Mouse (Mus musculus) adrenal gland, postnatal 10 days (tissue): ENCODE measurements around the gene Kmt2c. TPM values are rescaled to one million over a fixed set of nuclear protein-coding genes. Genes with fewer than 3 reads are reported as not detected.
"Not testable (repeated sequence)": the region's sequence is repeated elsewhere in the genome, so short reads cannot be mapped to it uniquely, and the experiment has no call there.

ENCODE experiments used
- DNase-seq: peaks from one replicate; pipeline ENCODE4 v3.0.0; 2021; ENCODE audit warnings: mixed read lengths
- total RNA-seq, 2 experiments: library from RNA; stranded (reverse); gene quantifications; 2 replicates each; pipeline ENCODE4 v1.2.3; 2021

Kmt2c gene
- total RNA-seq, 2 experiments from 2014 or later, result 40.3 to 58.9 TPM

GRCm38 (mm10) chr5:25515767-25516166 is 17.2 kb upstream of the Kmt2c start, which contains the start of gene Cct8l1:
Gene Cct8l1 (plus strand): TSS chr5:25516067.
- DNase-seq, result no peak

GRCm38 (mm10) chr5:25506041-25506440 is 7.5 kb upstream of the Kmt2c start:
- no peak for DNase-seq

DNA sequence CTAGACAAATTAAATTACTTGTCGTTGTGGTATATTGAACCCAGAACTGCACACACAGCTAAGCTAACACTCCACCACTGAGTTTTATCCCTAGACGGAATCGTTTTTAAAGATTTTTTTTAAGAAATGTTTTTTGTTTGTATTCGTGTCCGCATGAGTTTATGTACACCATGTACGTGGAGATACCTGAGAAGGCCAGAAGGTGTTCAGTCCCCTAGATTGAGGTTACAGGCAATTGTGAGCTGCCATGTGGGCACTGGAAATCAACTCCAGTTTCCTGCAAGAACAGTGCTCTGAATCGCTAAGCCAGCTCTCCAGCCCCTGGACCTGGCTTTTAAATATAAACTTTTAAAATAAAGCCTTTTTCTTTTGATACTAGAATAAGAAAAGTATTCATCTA is 2.1 kb upstream of the Kmt2c start:
- no peak for DNase-seq

- DNase-seq, result peak; percentile 99
Measured at GRCm38 (mm10) chr5:25499423-25500398, 1.1 kb upstream of the Kmt2c start.

DNA sequence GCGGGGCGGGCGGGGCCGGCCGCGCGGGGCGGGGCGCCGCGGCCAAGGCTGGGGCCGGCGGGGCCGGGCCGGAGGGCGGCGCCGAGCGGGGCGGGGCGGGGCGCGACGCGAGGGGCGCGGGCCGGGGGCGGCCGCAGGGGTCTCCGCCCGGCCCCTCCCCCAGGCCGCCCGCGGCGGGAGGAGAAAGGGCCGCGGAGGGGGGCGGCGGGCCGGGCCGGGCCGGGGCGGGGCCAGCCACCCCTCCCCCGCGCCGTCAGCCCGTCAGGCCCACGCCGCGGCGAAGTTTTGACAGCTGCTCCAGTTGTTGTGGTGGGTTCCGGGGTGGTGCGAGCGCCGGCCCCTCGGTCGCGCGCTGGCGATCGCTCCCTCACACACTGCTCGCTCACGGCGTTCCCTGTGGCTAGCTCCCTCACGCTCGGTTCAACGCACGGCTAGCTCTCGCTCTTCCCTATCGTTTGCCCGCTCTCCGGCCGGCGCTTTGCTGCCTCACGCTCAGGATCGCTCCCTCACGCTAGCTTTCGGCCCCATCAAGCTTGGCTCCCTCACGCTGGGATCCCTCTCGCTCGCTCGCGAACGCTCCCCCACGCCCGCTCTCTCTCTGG is 339 bp upstream of the Kmt2c start:
- DNase-seq, result peak; percentile 82

DNA sequence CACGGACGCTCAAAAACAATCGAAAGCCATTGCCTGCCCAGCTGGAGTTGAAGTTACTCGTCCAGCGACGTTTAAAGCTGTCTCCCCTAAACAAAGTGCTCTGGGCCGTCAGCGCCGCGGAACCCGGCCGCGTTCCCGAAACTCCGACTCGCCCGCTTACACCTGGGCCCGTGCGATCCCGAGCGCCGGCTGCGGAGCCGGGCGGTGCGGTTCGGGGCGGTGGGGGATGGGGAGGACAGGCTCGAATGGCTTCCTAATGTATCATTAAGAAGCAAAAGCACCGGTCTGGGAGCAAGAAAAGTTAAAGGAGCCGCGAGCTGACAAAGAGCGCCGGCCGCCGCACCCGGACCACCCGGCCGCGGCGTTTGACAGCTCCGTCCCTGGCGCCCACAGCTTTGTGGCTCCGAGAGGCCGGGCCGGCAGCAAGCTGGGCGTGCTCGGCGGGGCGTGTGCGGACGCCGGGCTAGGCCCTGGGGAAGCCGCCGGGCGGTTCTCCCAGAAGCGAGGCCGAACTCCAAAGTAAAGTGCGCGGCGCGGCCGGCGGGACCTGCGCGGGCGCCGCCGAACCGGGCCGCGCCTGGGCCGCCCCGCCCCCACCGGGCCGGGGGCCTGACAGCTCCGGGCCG is 750 bp downstream of the Kmt2c start:
- DNase-seq, result peak; percentile 73

GRCm38 (mm10) chr5:25497369-25497719 is 1.2 kb downstream of the Kmt2c start:
- DNase-seq, result peak; percentile 30

DNA sequence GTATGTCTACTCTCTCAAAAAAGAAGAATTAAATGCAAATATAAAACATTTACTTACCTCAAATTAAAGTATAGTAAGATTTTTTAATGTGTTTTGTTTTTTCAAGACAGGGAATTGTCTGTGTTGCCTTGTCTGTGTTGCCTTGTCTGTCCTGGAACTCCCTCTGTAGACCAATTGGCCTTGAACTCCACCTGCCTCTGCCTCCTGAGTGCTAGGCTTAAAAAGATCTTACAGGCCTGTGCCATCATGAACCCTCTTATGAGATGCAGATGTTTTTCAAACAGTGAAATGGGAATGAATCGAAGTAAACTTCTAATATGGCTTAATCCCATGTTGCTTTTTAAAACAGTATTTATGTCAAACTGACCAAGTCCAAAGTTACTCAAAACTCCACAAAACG is 1.9 kb downstream of the Kmt2c start:
- DNase-seq, result no peak

GRCm38 (mm10) chr5:25478863-25479262 is 19.7 kb downstream of the Kmt2c start:
- no peak for DNase-seq

DNA sequence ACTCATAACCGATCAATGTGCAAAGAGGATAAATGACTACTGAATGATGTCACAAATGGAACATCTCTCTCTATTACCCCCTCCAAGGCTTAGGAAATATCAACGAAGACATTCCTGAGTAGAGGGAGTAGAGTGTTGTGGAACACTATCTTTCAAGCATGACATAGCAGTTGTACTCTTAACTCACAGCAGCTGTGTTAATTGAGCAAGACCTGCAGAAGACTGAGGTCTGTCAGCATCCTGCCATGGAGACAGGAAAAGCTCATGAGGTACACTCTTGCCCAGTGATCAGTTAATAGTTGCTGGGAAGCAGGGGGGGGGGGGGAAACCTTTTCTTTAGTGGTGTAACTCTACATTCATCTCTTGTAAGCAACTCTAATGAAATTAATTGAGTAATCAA is 22.8 kb downstream of the Kmt2c start:
- no peak for DNase-seq

DNA sequence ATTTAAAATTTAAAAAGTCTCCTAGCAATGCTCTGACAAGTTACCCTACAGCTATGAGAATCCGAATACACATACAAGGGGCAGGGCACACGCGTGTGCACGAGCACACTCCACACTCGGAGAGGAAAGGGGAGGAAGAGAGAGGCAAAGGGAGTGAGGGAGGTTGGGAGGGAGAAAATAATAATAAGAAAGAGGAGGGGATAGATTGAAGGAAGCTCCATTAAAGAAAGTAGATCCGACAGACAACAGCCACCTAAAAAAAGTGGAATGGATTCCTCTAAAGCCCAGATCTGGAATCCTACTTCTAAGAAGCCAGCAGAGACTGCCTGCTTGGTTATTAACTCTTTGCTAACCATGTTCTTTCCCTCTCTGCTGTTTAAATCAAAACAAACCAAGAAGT is 26.5 kb downstream of the Kmt2c start:
- DNase-seq, result no peak

GRCm38 (mm10) chr5:25461956-25462355 is 36.6 kb downstream of the Kmt2c start:
- no peak for DNase-seq

DNA sequence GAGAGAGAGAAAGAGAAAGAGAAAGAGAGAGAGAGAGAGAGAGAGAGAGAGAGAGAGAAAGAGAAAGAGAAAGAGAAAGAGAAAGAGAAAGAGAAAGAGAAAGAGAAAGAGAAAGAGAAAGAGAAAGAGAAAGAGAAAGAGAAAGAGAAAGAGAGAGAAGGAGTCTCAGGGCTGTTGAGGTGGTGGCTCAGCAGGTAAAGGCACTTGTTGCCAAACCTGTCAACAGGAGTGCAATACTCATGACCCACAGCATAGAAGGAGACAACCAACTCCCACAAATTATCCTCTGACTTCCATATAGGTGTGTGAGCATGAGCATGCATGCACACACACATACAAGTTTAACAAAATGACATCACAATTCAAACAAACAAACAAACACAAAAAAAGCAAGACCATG is 43.2 kb downstream of the Kmt2c start:
- not testable (repeated sequence) for DNase-seq

- DNase-seq, result no peak
Measured at GRCm38 (mm10) chr5:25452691-25453090, 45.9 kb downstream of the Kmt2c start.

DNA sequence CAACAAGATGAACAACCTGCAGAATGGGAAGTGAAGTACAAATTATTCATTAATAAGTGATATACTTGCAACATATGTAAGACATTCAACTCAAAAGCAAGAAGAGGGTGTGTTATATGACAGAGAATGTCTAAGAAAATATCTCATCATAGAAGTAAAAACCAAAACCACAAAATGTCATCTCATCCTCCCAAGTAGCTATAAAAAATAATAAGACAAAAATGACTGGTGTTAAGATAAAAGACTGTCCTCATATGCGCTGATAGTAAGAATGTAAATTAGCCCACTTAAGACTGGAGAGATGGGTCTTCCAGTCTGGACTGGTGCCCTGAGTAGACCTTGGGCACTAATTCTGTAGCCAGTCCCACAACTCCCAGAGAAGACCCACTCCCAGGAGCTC is 61.1 kb downstream of the Kmt2c start:
- no peak for DNase-seq

DNA sequence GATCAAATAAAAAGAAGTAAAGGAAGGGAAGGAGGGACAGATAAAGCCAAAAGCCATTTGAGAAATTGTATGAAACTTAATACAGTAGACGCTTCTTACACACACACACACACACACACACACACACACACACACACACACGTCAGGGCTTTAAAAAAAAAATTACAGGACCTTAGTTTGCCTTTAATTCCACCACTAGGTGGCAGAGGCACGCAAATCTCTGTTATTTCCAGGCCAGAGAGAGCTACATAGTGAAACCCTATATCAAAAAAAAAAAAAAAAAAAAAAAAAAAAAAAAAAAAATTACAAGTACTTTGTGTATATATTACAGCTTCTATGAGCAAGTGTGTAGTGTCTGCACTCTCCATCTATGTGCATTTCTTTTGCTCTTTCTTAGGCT is 62.5 kb downstream of the Kmt2c start:
- peak; percentile 62 for DNase-seq

- DNase-seq, result no peak
Measured at GRCm38 (mm10) chr5:25422576-25422975, 76.0 kb downstream of the Kmt2c start.

- peak; percentile 73 for DNase-seq
Measured at GRCm38 (mm10) chr5:25420601-25421000, 78.0 kb downstream of the Kmt2c start.

GRCm38 (mm10) chr5:25415382-25415781 is 83.2 kb downstream of the Kmt2c start:
- no peak for DNase-seq

DNA sequence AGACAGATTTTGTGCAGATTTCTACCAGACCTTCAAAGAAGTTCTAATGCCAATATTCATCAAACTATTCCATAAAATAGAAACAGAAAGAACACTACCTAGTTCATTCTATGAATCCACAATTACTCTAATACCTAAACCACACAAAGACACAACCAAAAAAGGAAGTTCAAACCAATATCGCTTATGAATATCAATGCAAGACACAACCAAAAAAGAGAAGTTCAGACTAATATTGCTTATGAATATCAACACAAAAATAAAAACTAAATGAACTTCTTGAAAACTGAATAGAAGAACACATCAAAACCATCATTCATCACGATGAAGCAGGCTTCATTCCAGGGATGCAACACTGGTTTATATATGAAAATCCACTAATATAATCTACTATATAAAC is 101.9 kb downstream of the Kmt2c start:
- no peak for DNase-seq

- DNase-seq, result no peak
Measured at GRCm38 (mm10) chr5:25392655-25393054, 105.9 kb downstream of the Kmt2c start.

GRCm38 (mm10) chr5:25383581-25383980 is 115.0 kb downstream of the Kmt2c start:
- peak; percentile 7 for DNase-seq

GRCm38 (mm10) chr5:25379188-25379587 is 119.4 kb downstream of the Kmt2c start:
- DNase-seq, result no peak
